Mouse (Mus musculus): Measurements from ENCODE around the gene Pgpep1. TPM values are rescaled to one million over a fixed set of nuclear protein-coding genes. Genes with fewer than 3 reads are reported as not detected.

Pgpep1 gene
- polyA plus RNA-seq, 1 experiment from 2014 or later, result 70.1 TPM

- H3K4me1 ChIP-seq, result peaks cover 5% of the 10 kb centered on the region; the same call in 1 of the 2 replicates
- H3K4me3 ChIP-seq, result no peak overlapping the region
- WGBS, result 78% methylated on average over 9 of the region's 9 CpGs
- H3K36me3 ChIP-seq (replicated peaks), result no peaks in the 10 kb centered on the region
- no peak overlapping the region for H3K9ac ChIP-seq
- no peaks in the 10 kb centered on the region for H3K27me3 ChIP-seq (replicated peaks)
- no peak for ATAC-seq (replicated peaks)
- H3K9me3 ChIP-seq, result no peaks in the 10 kb centered on the region
- no peak overlapping the region for H3K4me2 ChIP-seq
- no peak overlapping the region for H3K27ac ChIP-seq
These were observed 21.4 kb downstream of the Pgpep1 start for GRCm38 (mm10) chr8:70638752-70639151.

DNA sequence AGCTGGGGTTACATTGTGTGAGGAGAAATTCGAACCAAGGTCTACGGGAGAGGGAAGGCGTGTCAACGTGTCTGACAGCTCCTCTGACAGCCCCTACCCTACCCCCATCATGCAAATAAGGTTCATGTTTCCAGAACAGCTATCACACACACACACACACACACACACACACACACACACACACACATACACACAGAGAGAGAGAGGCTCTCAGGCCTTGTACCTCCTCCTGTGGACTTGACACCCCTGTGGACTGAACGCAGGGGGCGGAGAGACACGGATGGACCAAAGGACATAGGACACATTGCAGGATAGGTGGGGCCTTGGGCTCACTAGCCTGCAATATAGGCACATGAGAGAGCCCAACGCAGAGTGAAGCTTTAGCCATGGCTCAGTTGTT is 23.4 kb downstream of the Pgpep1 start:
- Histone ChIP-seq H3K9me3 (no peaks in the 10 kb centered on the region), H3K4me1 (peaks cover 5% of the 10 kb centered on the region; the same call in 1 of the 2 replicates), H3K4me2 (no peak overlapping the region), H3K27ac (no peak overlapping the region), H3K9ac (no peak overlapping the region), H3K4me3 (no peak overlapping the region), H3K36me3 (replicated peaks) (no peaks in the 10 kb centered on the region), H3K27me3 (replicated peaks) (no peaks in the 10 kb centered on the region; the same call in 1 of the 2 replicates)
- 55% methylated on average over 8 of the region's 8 CpGs for WGBS
- no peak for ATAC-seq (replicated peaks)

GRCm38 (mm10) chr8:70635527-70635926 is 24.7 kb downstream of the Pgpep1 start:
- 65% methylated on average over 6 of the region's 6 CpGs for WGBS
- no peak overlapping the region for H3K4me3 ChIP-seq
- H3K9me3 ChIP-seq, result no peaks in the 10 kb centered on the region
- no peak overlapping the region for H3K4me2 ChIP-seq
- ATAC-seq (replicated peaks), result no peak
- H3K9ac ChIP-seq, result no peak overlapping the region
- no peaks in the 10 kb centered on the region for H3K36me3 ChIP-seq (replicated peaks)
- H3K27ac ChIP-seq, result no peak overlapping the region
- no peaks in the 10 kb centered on the region; the same call in 1 of the 2 replicates for H3K27me3 ChIP-seq (replicated peaks)
- H3K4me1 ChIP-seq, result peaks cover 9% of the 10 kb centered on the region; the same call in 1 of the 2 replicates

GRCm38 (mm10) chr8:70634066-70634465 is 26.1 kb downstream of the Pgpep1 start:
- no peak overlapping the region for H3K9ac ChIP-seq
- peaks cover 23% of the 10 kb centered on the region for H3K4me1 ChIP-seq
- H3K4me3 ChIP-seq, result no peak overlapping the region
- H3K36me3 ChIP-seq (replicated peaks), result no peaks in the 10 kb centered on the region
- WGBS, result 62% methylated on average over 6 of the region's 6 CpGs
- no peak overlapping the region for H3K4me2 ChIP-seq
- no peaks in the 10 kb centered on the region; the same call in 1 of the 2 replicates for H3K27me3 ChIP-seq (replicated peaks)
- ATAC-seq (replicated peaks), result no peak
- H3K27ac ChIP-seq, result no peak overlapping the region
- no peaks in the 10 kb centered on the region for H3K9me3 ChIP-seq

- Histone ChIP-seq H3K4me3 (no peak within 1 kb of the TSS), H3K4me2 (no peak within 1 kb of the TSS), H3K27ac (no peak within 1 kb of the TSS), H3K27me3 (replicated peaks) (no peaks in the 10 kb centered on the region; the same call in 1 of the 2 replicates), H3K4me1 (peaks cover 24% of the 10 kb centered on the region), H3K9me3 (no peaks in the 10 kb centered on the region), H3K9ac (no peak within 1 kb of the TSS), H3K36me3 (replicated peaks) (no peaks in the 10 kb centered on the region)
- no peak for ATAC-seq (replicated peaks)
- WGBS, result 86% methylated on average over 6 of the region's 6 CpGs
These were observed 27.8 kb downstream of the Pgpep1 start, which contains the start of gene Gdf15 for GRCm38 (mm10) chr8:70632346-70632892. TSS of gene Gdf15 (minus strand) at chr8:70632456.

DNA sequence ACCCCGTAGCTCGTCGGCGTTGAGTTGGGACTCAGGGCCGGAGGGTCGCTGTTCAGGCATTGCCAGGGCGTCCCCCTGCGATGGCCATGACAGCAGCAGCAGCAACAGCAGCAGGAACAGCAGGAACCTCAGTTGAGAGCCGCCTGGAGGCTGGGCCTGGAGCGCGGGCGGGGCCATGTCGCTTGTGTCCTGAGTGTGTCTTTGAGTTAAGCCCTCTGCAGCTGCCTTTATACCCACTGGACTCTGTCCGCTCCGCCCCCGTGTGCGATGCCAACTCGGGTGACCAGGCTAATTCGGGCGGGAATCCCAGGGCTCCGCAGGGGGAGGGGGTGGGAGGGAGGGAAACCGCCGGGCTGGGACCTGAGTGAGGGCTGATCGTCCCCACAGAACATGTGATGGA is 28.8 kb downstream of the Pgpep1 start:
- H3K4me2 ChIP-seq, result no peak overlapping the region
- no peak overlapping the region for H3K9ac ChIP-seq
- H3K4me1 ChIP-seq, result peaks cover 19% of the 10 kb centered on the region
- no peaks in the 10 kb centered on the region for H3K9me3 ChIP-seq
- 13% methylated on average over 24 of the region's 24 CpGs for WGBS
- ATAC-seq (replicated peaks), result no peak
- no peaks in the 10 kb centered on the region; the same call in 1 of the 2 replicates for H3K27me3 ChIP-seq (replicated peaks)
- H3K4me3 ChIP-seq, result no peak overlapping the region
- H3K27ac ChIP-seq, result no peak overlapping the region
- no peaks in the 10 kb centered on the region for H3K36me3 ChIP-seq (replicated peaks)

GRCm38 (mm10) chr8:70630532-70631381 is 29.4 kb downstream of the Pgpep1 start:
- peak overlapping the region; percentile 71; the same call in 1 of the 2 replicates for H3K4me2 ChIP-seq
- H3K36me3 ChIP-seq (replicated peaks), result no peaks in the 10 kb centered on the region
- no peaks in the 10 kb centered on the region for H3K9me3 ChIP-seq
- H3K27me3 ChIP-seq (replicated peaks), result no peaks in the 10 kb centered on the region; the same call in 1 of the 2 replicates
- ATAC-seq (replicated peaks), result peak; percentile 20; the same call in 1 of the 2 replicates
- 0 out of 2 replicates have a peak overlapping the region, but pooled peaks have one; percentile 73 for H3K27ac ChIP-seq
- H3K4me3 ChIP-seq, result peak overlapping the region; percentile 47; the same call in 1 of the 2 replicates
- H3K4me1 ChIP-seq, result peaks cover 19% of the 10 kb centered on the region
- no peak overlapping the region for H3K9ac ChIP-seq
- WGBS, result 12% methylated on average over 22 of the region's 22 CpGs

DNA sequence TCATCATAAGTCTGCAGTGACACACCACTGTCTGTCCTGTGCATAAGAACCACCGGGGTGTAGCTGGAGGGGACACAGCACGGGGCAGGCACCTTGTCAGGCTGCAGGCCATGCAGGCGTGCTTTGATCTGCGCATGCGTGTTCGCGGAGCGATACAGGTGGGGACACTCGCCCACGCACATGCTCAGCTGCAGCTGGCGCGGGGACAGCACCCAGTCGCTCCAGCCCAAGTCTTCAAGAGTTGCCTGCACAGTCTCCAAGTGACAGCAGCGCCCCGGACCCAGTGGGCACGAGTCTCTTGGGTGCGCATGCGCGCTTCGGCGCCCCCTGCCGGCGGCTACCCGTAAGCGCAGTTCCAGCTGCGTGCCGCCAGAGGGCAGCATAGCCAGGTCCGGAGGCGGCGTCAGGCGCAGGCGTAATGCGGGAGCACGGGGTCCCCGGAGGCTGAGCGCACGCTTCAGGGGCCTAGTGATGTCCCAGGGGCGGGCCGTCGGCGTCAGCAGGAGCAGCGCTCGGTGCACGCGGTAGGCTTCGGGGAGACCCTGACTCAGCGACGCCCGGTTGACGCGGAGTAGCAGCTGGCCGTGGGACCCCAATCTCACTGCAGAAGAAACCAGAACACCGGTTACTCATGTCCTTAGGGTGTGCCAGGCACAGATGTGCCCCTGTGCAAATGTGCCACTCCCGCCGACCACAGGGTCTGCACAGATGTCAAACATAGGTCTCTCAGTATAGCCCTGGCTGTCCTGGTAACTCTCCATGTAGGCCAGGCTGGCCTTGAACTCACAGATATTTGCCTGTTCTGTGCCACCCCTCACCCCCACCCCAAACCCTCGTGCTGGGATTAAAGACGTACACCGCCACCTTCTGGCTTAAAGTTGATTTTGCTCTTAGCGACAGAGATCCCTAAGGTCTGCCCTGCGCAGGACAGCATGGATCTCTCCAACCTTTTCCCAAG is 30.3 kb downstream of the Pgpep1 start:
- Histone ChIP-seq H3K4me1 (peaks cover 19% of the 10 kb centered on the region), H3K27ac (peak overlapping the region; percentile 73), H3K9me3 (no peaks in the 10 kb centered on the region), H3K27me3 (replicated peaks) (no peaks in the 10 kb centered on the region; the same call in 1 of the 2 replicates), H3K36me3 (replicated peaks) (no peaks in the 10 kb centered on the region), H3K4me2 (peak overlapping the region; percentile 71), H3K4me3 (peak overlapping the region; percentile 47), H3K9ac (peak overlapping the region; percentile 43)
- WGBS, result under 1% methylated on average over 60 of the region's 60 CpGs
- ATAC-seq (replicated peaks), result peak; percentile 94

GRCm38 (mm10) chr8:70628986-70629490 is 31.1 kb downstream of the Pgpep1 start:
- peaks cover 19% of the 10 kb centered on the region for H3K4me1 ChIP-seq
- peak overlapping the region; percentile 73 for H3K27ac ChIP-seq
- peak overlapping the region; percentile 47 for H3K4me3 ChIP-seq
- H3K27me3 ChIP-seq (replicated peaks), result no peaks in the 10 kb centered on the region; the same call in 1 of the 2 replicates
- no peaks in the 10 kb centered on the region for H3K36me3 ChIP-seq (replicated peaks)
- H3K9ac ChIP-seq, result peak overlapping the region; percentile 43
- peak overlapping the region; percentile 71 for H3K4me2 ChIP-seq
- WGBS, result 61% methylated on average over 7 of the region's 7 CpGs
- peak; percentile 9 for ATAC-seq (replicated peaks)
- no peaks in the 10 kb centered on the region for H3K9me3 ChIP-seq

DNA sequence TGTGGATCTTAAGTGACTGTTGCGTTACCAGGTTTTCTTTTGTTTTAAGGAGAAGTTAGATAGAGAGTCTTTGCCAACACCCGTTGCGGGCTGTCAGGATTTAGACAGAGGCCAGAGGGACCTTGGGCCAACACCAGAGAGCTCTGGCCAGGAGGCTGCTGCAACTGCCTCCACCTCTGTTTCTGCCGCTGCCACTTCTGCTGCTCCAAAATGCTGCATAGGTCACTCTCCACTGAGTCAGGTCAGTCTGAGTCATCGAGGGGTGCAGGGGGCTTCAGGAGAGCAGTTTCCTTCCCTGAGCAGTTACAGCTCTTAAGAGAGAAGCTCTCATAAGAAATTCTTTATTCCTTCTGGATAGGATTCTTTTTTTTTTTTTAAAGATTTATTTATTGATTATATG is 33.1 kb downstream of the Pgpep1 start:
- Histone ChIP-seq H3K4me1 (peaks cover 19% of the 10 kb centered on the region), H3K4me3 (no peak overlapping the region), H3K27me3 (replicated peaks) (peaks cover 2% of the 10 kb centered on the region; the same call in 1 of the 2 replicates), H3K9me3 (no peaks in the 10 kb centered on the region), H3K4me2 (no peak overlapping the region), H3K9ac (no peak overlapping the region), H3K27ac (no peak overlapping the region), H3K36me3 (replicated peaks) (no peaks in the 10 kb centered on the region)
- WGBS, result 86% methylated on average over 5 of the region's 5 CpGs
- no peak for ATAC-seq (replicated peaks)

DNA sequence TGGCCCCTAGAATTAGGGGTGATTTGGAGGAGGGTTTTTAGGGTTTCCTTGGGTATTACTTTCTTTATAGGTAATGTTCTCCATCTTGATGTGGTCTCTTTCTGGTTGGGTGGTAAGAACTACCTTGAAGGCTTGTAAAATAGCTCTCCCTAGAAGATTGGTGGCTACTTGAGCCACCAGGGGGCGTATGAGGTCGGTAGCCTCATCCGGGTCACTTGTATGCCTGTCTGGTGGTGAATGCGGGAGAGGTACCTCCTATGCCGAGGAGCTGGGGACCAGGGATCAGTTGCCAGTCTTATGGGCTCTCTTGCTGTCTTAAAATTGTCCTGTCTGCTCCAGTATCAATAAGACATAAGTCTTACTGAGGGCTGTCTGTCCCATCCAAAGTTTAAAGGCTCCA is 35.1 kb downstream of the Pgpep1 start:
- Histone ChIP-seq H3K27me3 (replicated peaks) (peaks cover 8% of the 10 kb centered on the region; the same call in 1 of the 2 replicates), H3K9me3 (no peaks in the 10 kb centered on the region), H3K36me3 (replicated peaks) (no peaks in the 10 kb centered on the region), H3K4me3 (no peak overlapping the region), H3K4me2 (no peak overlapping the region), H3K9ac (no peak overlapping the region), H3K27ac (no peak overlapping the region), H3K4me1 (peaks cover 10% of the 10 kb centered on the region)
- no peak for ATAC-seq (replicated peaks)
- 28% methylated on average over 5 of the region's 5 CpGs for WGBS

Data from midbrain, embryonic 15.5 days (tissue).